ENCODE assay signal across 25 mouse cellular contexts in genomic region chr6:117574146-117574545, GRCm38 (mm10).
DNase-seq lines count a peak whose midpoint lies in the region; ATAC-seq and TF ChIP-seq lines count a peak whose summit lies in the region.
"Had no signal": no experiment of that assay in that cellular context is flagged by ENCODE, and none has a peak within 500 bp of the region (broad histone marks: within the 10 kb centered on the region; RNA-seq: fewer than 3 reads in every experiment).

No protein-coding gene starts in this region.

- no peak for DNase-seq in heart, embryonic 10.5 days (ENCODE audit: low spot score)
- no peak for DNase-seq in heart, postnatal 10 days
- peak; percentile 1 for DNase-seq in hindbrain, embryonic 10.5 days (ENCODE audit: low spot score)
- peak; percentile 11 for DNase-seq in brain, embryonic 14.5 days (ENCODE audit: low read depth)
- DNase-seq in heart, postnatal 0 days (ENCODE audit: low spot score): peak; percentile 67
- DNase-seq: cerebellum, adult 18-20 months; cerebellum, postnatal 14 days; gastrocnemius, postnatal 14 days; kidney, postnatal 4 days; left cerebral cortex, postnatal 4 days; lung, postnatal 4 days; midbrain, embryonic 14.5 days; retina, postnatal 1 day; right cerebral cortex, postnatal 25 days; spleen, adult 18-20 months; thymus, postnatal 25 days had no signal

- TF ChIP-seq EP300 in heart, postnatal 0 days (IDR thresholded peaks at IDR 0.05; ENCODE audit: low read depth): no peak

- TF ChIP-seq POLR2A in brain, embryonic 14.5 days (IDR thresholded peaks at IDR 0.05; ENCODE audit: borderline replicate concordance, extremely low read depth, insufficient read depth, insufficient read length, poor library complexity, severe bottlenecking): no peak

- H3K4me3 ChIP-seq in heart, embryonic 10.5 days: 0 out of 2 replicates have a peak overlapping the region, but pooled peaks have one; percentile 16
- H3K4me3 ChIP-seq in hindbrain, embryonic 10.5 days: no peak overlapping the region
- no peak overlapping the region for H3K4me3 ChIP-seq in hindbrain, embryonic 16.5 days (ENCODE audit: low read length)
- no peak overlapping the region for H3K4me3 ChIP-seq in heart, postnatal 0 days (ENCODE audit: low read depth, low read length)
- H3K4me3 ChIP-seq: embryonic facial prominence, embryonic 12.5 days; forebrain, embryonic 12.5 days; limb, embryonic 15.5 days; lung, embryonic 15.5 days; neural tube, embryonic 12.5 days had no signal

- intact Hi-C loops in heart, postnatal 10 days (cut with DNase I): loop anchor here (5.0 kb wide), 1 partner anchor 407 kb away; the partner anchor contains the start of gene Cxcl12

- H3K4me2 ChIP-seq in hindbrain, embryonic 16.5 days (ENCODE audit: low read length): no peak overlapping the region
- no peak overlapping the region for H3K4me2 ChIP-seq in heart, postnatal 0 days (ENCODE audit: low read depth, low read length)
- H3K4me2 ChIP-seq: embryonic facial prominence, embryonic 12.5 days; forebrain, embryonic 12.5 days; limb, embryonic 15.5 days; lung, embryonic 15.5 days; neural tube, embryonic 12.5 days had no signal

- 35% methylated on average over 10 of the region's 10 CpGs for WGBS in heart, embryonic 10.5 days
- WGBS in hindbrain, embryonic 10.5 days: 85% methylated on average over 10 of the region's 10 CpGs
- 76% methylated on average over 10 of the region's 10 CpGs for WGBS in hindbrain, embryonic 16.5 days
- WGBS in heart, postnatal 0 days: 15% methylated on average over 10 of the region's 10 CpGs

- H3K9me3 ChIP-seq in heart, embryonic 10.5 days: no peaks in the 10 kb centered on the region
- no peaks in the 10 kb centered on the region for H3K9me3 ChIP-seq in hindbrain, embryonic 10.5 days
- H3K9me3 ChIP-seq in hindbrain, embryonic 16.5 days (ENCODE audit: control insufficient read depth, low read length): no peaks in the 10 kb centered on the region
- no peaks in the 10 kb centered on the region for H3K9me3 ChIP-seq in heart, postnatal 0 days (replicated peaks; ENCODE audit: control insufficient read depth, low read length)
- H3K9me3 ChIP-seq: embryonic facial prominence, embryonic 12.5 days; forebrain, embryonic 12.5 days; limb, embryonic 15.5 days; lung, embryonic 15.5 days; neural tube, embryonic 12.5 days had no signal

- H3K27ac ChIP-seq in heart, embryonic 10.5 days: peak overlapping the region; percentile 65; the same call in 1 of the 2 replicates
- no peak overlapping the region for H3K27ac ChIP-seq in hindbrain, embryonic 10.5 days
- no peak overlapping the region for H3K27ac ChIP-seq in hindbrain, embryonic 16.5 days (ENCODE audit: low read depth, low read length)
- peak overlapping the region; percentile 49; the same call in 1 of the 2 replicates for H3K27ac ChIP-seq in heart, postnatal 0 days (ENCODE audit: low read depth)
- H3K27ac ChIP-seq: embryonic facial prominence, embryonic 12.5 days; forebrain, embryonic 12.5 days; hindbrain, postnatal 0 days; limb, embryonic 15.5 days; liver, embryonic 14.5 days; lung, embryonic 15.5 days; neural tube, embryonic 12.5 days had no signal

- peaks cover 13% of the 10 kb centered on the region; the same call in 1 of the 2 replicates for H3K27me3 ChIP-seq in heart, embryonic 10.5 days (ENCODE audit: insufficient read depth, poor library complexity, severe bottlenecking)
- no peaks in the 10 kb centered on the region for H3K27me3 ChIP-seq in hindbrain, embryonic 10.5 days (ENCODE audit: insufficient read depth, poor library complexity, severe bottlenecking)
- H3K27me3 ChIP-seq in hindbrain, embryonic 16.5 days (replicated peaks; ENCODE audit: control insufficient read depth, insufficient read depth, low read length): no peaks in the 10 kb centered on the region
- H3K27me3 ChIP-seq in heart, postnatal 0 days (ENCODE audit: control insufficient read depth, insufficient read depth, low read length): no peaks in the 10 kb centered on the region
- H3K27me3 ChIP-seq: embryonic facial prominence, embryonic 12.5 days; forebrain, embryonic 12.5 days; limb, embryonic 15.5 days; neural tube, embryonic 12.5 days had no signal

- no peaks in the 10 kb centered on the region for H3K36me3 ChIP-seq in heart, embryonic 10.5 days
- no peaks in the 10 kb centered on the region for H3K36me3 ChIP-seq in hindbrain, embryonic 10.5 days
- H3K36me3 ChIP-seq in hindbrain, embryonic 16.5 days (ENCODE audit: control insufficient read depth, insufficient read depth, low read length): no peaks in the 10 kb centered on the region
- H3K36me3 ChIP-seq in heart, postnatal 0 days (replicated peaks; ENCODE audit: control insufficient read depth, insufficient read depth, low read length): no peaks in the 10 kb centered on the region
- H3K36me3 ChIP-seq: embryonic facial prominence, embryonic 12.5 days; forebrain, embryonic 12.5 days; limb, embryonic 15.5 days; lung, embryonic 15.5 days; neural tube, embryonic 12.5 days had no signal

- no peak overlapping the region for H3K9ac ChIP-seq in hindbrain, embryonic 16.5 days (ENCODE audit: low read depth, low read length)
- 0 out of 2 replicates have a peak overlapping the region, but pooled peaks have one; percentile 28 for H3K9ac ChIP-seq in heart, postnatal 0 days (replicated peaks; ENCODE audit: low read depth, low read length)
- H3K9ac ChIP-seq: embryonic facial prominence, embryonic 12.5 days; forebrain, embryonic 12.5 days; limb, embryonic 15.5 days; liver, embryonic 14.5 days; lung, embryonic 15.5 days; neural tube, embryonic 12.5 days had no signal

- ATAC-seq in hindbrain, embryonic 16.5 days: no peak
- peak; percentile 80 for ATAC-seq in heart, postnatal 0 days (ENCODE audit: insufficient read depth, low read depth)
- no peak for ATAC-seq in inflammation-experienced regulatory T-cells, adult 6 months
- ATAC-seq: hindbrain, postnatal 0 days had no signal

- TF ChIP-seq CTCF in brain, embryonic 14.5 days (IDR thresholded peaks at IDR 0.05; ENCODE audit: borderline replicate concordance, extremely low read depth, insufficient read depth, insufficient read length): no peak
- no peak for TF ChIP-seq CTCF in heart, postnatal 0 days (IDR thresholded peaks at IDR 0.05; ENCODE audit: low read depth)

- peaks cover 23% of the 10 kb centered on the region for H3K4me1 ChIP-seq in heart, embryonic 10.5 days
- peaks cover 11% of the 10 kb centered on the region for H3K4me1 ChIP-seq in hindbrain, embryonic 10.5 days (replicated peaks)
- H3K4me1 ChIP-seq in hindbrain, embryonic 16.5 days (ENCODE audit: control insufficient read depth, insufficient read depth, low read depth, low read length): no peaks in the 10 kb centered on the region
- H3K4me1 ChIP-seq in heart, postnatal 0 days (ENCODE audit: control insufficient read depth, insufficient read depth): peaks cover 5% of the 10 kb centered on the region
- H3K4me1 ChIP-seq: forebrain, embryonic 12.5 days; neural tube, embryonic 12.5 days had no signal

Comparison
In these comparisons a context has a peak if more than half of its experiments do, and no peak if none do; other contexts are left out.
1. DNase-seq: peak in hindbrain, embryonic 10.5 days (single experiment), brain, embryonic 14.5 days (single experiment) and heart, postnatal 0 days (single experiment); none in heart, embryonic 10.5 days (single experiment) and heart, postnatal 10 days (0 of 2).
2. H3K27ac ChIP-seq: peak in heart, embryonic 10.5 days (single experiment) and heart, postnatal 0 days (single experiment); none in hindbrain, embryonic 10.5 days (single experiment) and hindbrain, embryonic 16.5 days (single experiment).